1 mouse cellular context compared by ENCODE assay signal in genomic region chr5:129620600-129620999, GRCm38 (mm10). TPM values are rescaled to one million over a fixed set of nuclear protein-coding genes. Genes with fewer than 3 reads are reported as not detected.
"Had no signal": no experiment of that assay in that cellular context is flagged by ENCODE, and none has a peak within 500 bp of the region (broad histone marks: within the 10 kb centered on the region; RNA-seq: fewer than 3 reads in every experiment).

No protein-coding gene starts in this region.

RNA-seq across cellular contexts. Expression of gene Mmp17, which starts 36.6 kb away (rescaled TPM):
- total RNA-seq: megakaryocyte-erythroid progenitor cell, adult 5-6 weeks had no signal
